Mouse (Mus musculus): ENCODE data around the gene Ddx49. TPM values are rescaled to one million over a fixed set of nuclear protein-coding genes. Genes with fewer than 3 reads are reported as not detected.

Ddx49 gene
- polyA plus RNA-seq, 1 experiment from 2014 or later, result 50.2 TPM

- peaks cover 99% of the 10 kb centered on the region for H3K36me3 ChIP-seq
- H3K9me3 ChIP-seq (replicated peaks), result no peaks in the 10 kb centered on the region
- H3K4me1 ChIP-seq, result no peaks in the 10 kb centered on the region
- 91% methylated on average over 2 of the region's 2 CpGs for WGBS
- ATAC-seq (ENCODE audit: insufficient number of reproducible peaks, low FRiP score, low TSS enrichment, low read depth), result no peak
- no peak overlapping the region for H3K4me3 ChIP-seq (replicated peaks)
- no peak overlapping the region for H3K9ac ChIP-seq
- no peaks in the 10 kb centered on the region for H3K27me3 ChIP-seq
- H3K4me2 ChIP-seq (replicated peaks), result no peak overlapping the region
- no peak overlapping the region for H3K27ac ChIP-seq (replicated peaks)
Observed at GRCm38 (mm10) chr8:70259043-70259442, 43.2 kb downstream of the Ddx49 start.

- Histone ChIP-seq H3K9ac (no peak overlapping the region), H3K4me2 (replicated peaks) (no peak overlapping the region), H3K4me1 (no peaks in the 10 kb centered on the region), H3K27me3 (no peaks in the 10 kb centered on the region), H3K36me3 (peaks cover 99% of the 10 kb centered on the region), H3K9me3 (replicated peaks) (no peaks in the 10 kb centered on the region), H3K27ac (replicated peaks) (no peak overlapping the region), H3K4me3 (replicated peaks) (no peak overlapping the region)
- ATAC-seq (ENCODE audit: insufficient number of reproducible peaks, low FRiP score, low TSS enrichment, low read depth), result no peak
- 96% methylated on average over 5 of the region's 5 CpGs for WGBS
Observed at GRCm38 (mm10) chr8:70258600-70258999, 43.7 kb downstream of the Ddx49 start.

GRCm38 (mm10) chr8:70257456-70257855 lies 44.8 kb downstream of the Ddx49 start:
- no peak overlapping the region for H3K4me3 ChIP-seq (replicated peaks)
- no peak overlapping the region for H3K9ac ChIP-seq
- no peaks in the 10 kb centered on the region for H3K9me3 ChIP-seq (replicated peaks)
- H3K4me2 ChIP-seq (replicated peaks), result no peak overlapping the region
- WGBS, result 85% methylated on average over 3 of the region's 3 CpGs
- no peaks in the 10 kb centered on the region for H3K4me1 ChIP-seq
- peaks cover 99% of the 10 kb centered on the region for H3K36me3 ChIP-seq
- no peak for ATAC-seq (ENCODE audit: insufficient number of reproducible peaks, low FRiP score, low TSS enrichment, low read depth)
- H3K27ac ChIP-seq (replicated peaks), result no peak overlapping the region
- H3K27me3 ChIP-seq, result no peaks in the 10 kb centered on the region

- Histone ChIP-seq H3K27me3 (no peaks in the 10 kb centered on the region), H3K9ac (no peak overlapping the region), H3K4me1 (no peaks in the 10 kb centered on the region), H3K4me3 (replicated peaks) (no peak overlapping the region), H3K4me2 (replicated peaks) (no peak overlapping the region), H3K9me3 (replicated peaks) (no peaks in the 10 kb centered on the region), H3K36me3 (peaks cover 98% of the 10 kb centered on the region), H3K27ac (replicated peaks) (no peak overlapping the region)
- WGBS, result 78% methylated on average over 1 of the region's 1 CpGs
- no peak for ATAC-seq (ENCODE audit: insufficient number of reproducible peaks, low FRiP score, low TSS enrichment, low read depth)
Observed at GRCm38 (mm10) chr8:70254628-70255027, 47.7 kb downstream of the Ddx49 start.

GRCm38 (mm10) chr8:70247841-70248240 lies 54.4 kb downstream of the Ddx49 start:
- H3K4me2 ChIP-seq (replicated peaks), result no peak overlapping the region
- peaks cover 88% of the 10 kb centered on the region for H3K36me3 ChIP-seq
- no peak overlapping the region for H3K9ac ChIP-seq
- ATAC-seq (ENCODE audit: insufficient number of reproducible peaks, low FRiP score, low TSS enrichment, low read depth), result no peak
- H3K9me3 ChIP-seq (replicated peaks), result no peaks in the 10 kb centered on the region
- no peak overlapping the region for H3K27ac ChIP-seq (replicated peaks)
- H3K27me3 ChIP-seq, result no peaks in the 10 kb centered on the region
- no peaks in the 10 kb centered on the region for H3K4me1 ChIP-seq
- no peak overlapping the region for H3K4me3 ChIP-seq (replicated peaks)
- 85% methylated on average over 3 of the region's 3 CpGs for WGBS

- H3K9me3 ChIP-seq (replicated peaks), result no peaks in the 10 kb centered on the region
- H3K4me3 ChIP-seq (replicated peaks), result no peak overlapping the region
- no peak overlapping the region for H3K27ac ChIP-seq (replicated peaks)
- ATAC-seq (ENCODE audit: insufficient number of reproducible peaks, low FRiP score, low TSS enrichment, low read depth), result no peak
- H3K27me3 ChIP-seq, result no peaks in the 10 kb centered on the region
- no peak overlapping the region for H3K9ac ChIP-seq
- H3K36me3 ChIP-seq, result peaks cover 87% of the 10 kb centered on the region
- no peaks in the 10 kb centered on the region for H3K4me1 ChIP-seq
- no peak overlapping the region for H3K4me2 ChIP-seq (replicated peaks)
- WGBS, result 79% methylated on average over 6 of the region's 6 CpGs
Observed at GRCm38 (mm10) chr8:70246622-70247021, 55.7 kb downstream of the Ddx49 start.

Other genes starting within 250 kb of the Ddx49 start
- 1.4 and 2.1 TPM in 2 replicates for gene Tm6sf2, start 229.6 kb downstream of the Ddx49 start, polyA plus RNA-seq (2015; fragmentation: Nextera tagmentation; extraction: Ambion mirVana)
- gene Hapln4, start 219.0 kb downstream of the Ddx49 start, polyA plus RNA-seq (2015; fragmentation: Nextera tagmentation; extraction: Ambion mirVana), result 0.43 and 0.56 TPM in 2 replicates
- 0.79 and 1.5 TPM in 2 replicates for gene Ncan, start 181.6 kb downstream of the Ddx49 start, polyA plus RNA-seq (2015; fragmentation: Nextera tagmentation; extraction: Ambion mirVana)
- 33.0 and 33.3 TPM in 2 replicates for gene Nr2c2ap, start 171.2 kb downstream of the Ddx49 start, polyA plus RNA-seq (2015; fragmentation: Nextera tagmentation; extraction: Ambion mirVana)
- 18.9 and 22.2 TPM in 2 replicates for gene Rfxank, start 163.3 kb downstream of the Ddx49 start, polyA plus RNA-seq (2015; fragmentation: Nextera tagmentation; extraction: Ambion mirVana)
- gene Borcs8, start 163.0 kb downstream of the Ddx49 start, polyA plus RNA-seq (2015; fragmentation: Nextera tagmentation; extraction: Ambion mirVana), result 55.3 and 65.4 TPM in 2 replicates
- gene Mef2b, start 162.8 kb downstream of the Ddx49 start, polyA plus RNA-seq (2015; fragmentation: Nextera tagmentation; extraction: Ambion mirVana), result 9.1 and 12.4 TPM in 2 replicates
- 76.4 and 77.3 TPM in 2 replicates for gene Tmem161a, start 130.1 kb downstream of the Ddx49 start, polyA plus RNA-seq (2015; fragmentation: Nextera tagmentation; extraction: Ambion mirVana)
- gene Slc25a42, start 90.2 kb downstream of the Ddx49 start, polyA plus RNA-seq (2015; fragmentation: Nextera tagmentation; extraction: Ambion mirVana), result 6.7 and 8.9 TPM in 2 replicates
- gene Sugp2, start 68.3 kb downstream of the Ddx49 start, polyA plus RNA-seq (2015; fragmentation: Nextera tagmentation; extraction: Ambion mirVana), result 31.7 and 32.5 TPM in 2 replicates
- gene Armc6, start 68.0 kb downstream of the Ddx49 start, polyA plus RNA-seq (2015; fragmentation: Nextera tagmentation; extraction: Ambion mirVana), result 30.5 and 31.1 TPM in 2 replicates
- 43.2 and 49.4 TPM in 2 replicates for gene Homer3, start 19.7 kb downstream of the Ddx49 start, polyA plus RNA-seq (2015; fragmentation: Nextera tagmentation; extraction: Ambion mirVana)
- gene Cope, start within 50 bp of the Ddx49 start, polyA plus RNA-seq (2015; fragmentation: Nextera tagmentation; extraction: Ambion mirVana), result 377 and 397 TPM in 2 replicates
- 8.9 and 9.3 TPM in 2 replicates for gene Cers1, start 13.3 kb upstream of the Ddx49 start, polyA plus RNA-seq (2015; fragmentation: Nextera tagmentation; extraction: Ambion mirVana)
- 1.7 and 2.6 TPM in 2 replicates for gene Gdf1, start 27.3 kb upstream of the Ddx49 start, polyA plus RNA-seq (2015; fragmentation: Nextera tagmentation; extraction: Ambion mirVana)
- 18.6 and 21.2 TPM in 2 replicates for gene Upf1, start 50.8 kb upstream of the Ddx49 start, polyA plus RNA-seq (2015; fragmentation: Nextera tagmentation; extraction: Ambion mirVana)
- 5.1 and 7.3 TPM in 2 replicates for gene Comp, start 71.1 kb upstream of the Ddx49 start, polyA plus RNA-seq (2015; fragmentation: Nextera tagmentation; extraction: Ambion mirVana)
- gene Crtc1, start 137.1 kb upstream of the Ddx49 start, polyA plus RNA-seq (2015; fragmentation: Nextera tagmentation; extraction: Ambion mirVana), result 24.0 and 24.4 TPM in 2 replicates
- gene Klhl26, start 174.5 kb upstream of the Ddx49 start, polyA plus RNA-seq (2015; fragmentation: Nextera tagmentation; extraction: Ambion mirVana), result 27.6 and 28.1 TPM in 2 replicates
- gene Tmem59l, start 184.9 kb upstream of the Ddx49 start, polyA plus RNA-seq (2015; fragmentation: Nextera tagmentation; extraction: Ambion mirVana), result 16.5 and 18.7 TPM in 2 replicates
- gene Crlf1, start 190.7 kb upstream of the Ddx49 start, polyA plus RNA-seq (2015; fragmentation: Nextera tagmentation; extraction: Ambion mirVana), result 151 and 159 TPM in 2 replicates
- gene Rex1bd, start 204.3 kb upstream of the Ddx49 start, polyA plus RNA-seq (2015; fragmentation: Nextera tagmentation; extraction: Ambion mirVana), result 155 and 174 TPM in 2 replicates
- 940 and 1,016 TPM in 2 replicates for gene Uba52, start 208.3 kb upstream of the Ddx49 start, polyA plus RNA-seq (2015; fragmentation: Nextera tagmentation; extraction: Ambion mirVana)
- gene Fkbp8, start 225.2 kb upstream of the Ddx49 start, polyA plus RNA-seq (2015; fragmentation: Nextera tagmentation; extraction: Ambion mirVana), result 310 and 324 TPM in 2 replicates
- gene Kxd1, start 225.5 kb upstream of the Ddx49 start, polyA plus RNA-seq (2015; fragmentation: Nextera tagmentation; extraction: Ambion mirVana), result 57.7 and 59.1 TPM in 2 replicates
- 19.6 and 22.7 TPM in 2 replicates for gene Ell, start 237.0 kb upstream of the Ddx49 start, polyA plus RNA-seq (2015; fragmentation: Nextera tagmentation; extraction: Ambion mirVana)